In genomic region chr2:150525703-150526207, GRCm38 (mm10) we compare ENCODE assay signal across 11 mouse cellular contexts. TPM values are rescaled to one million over a fixed set of nuclear protein-coding genes. Genes with fewer than 3 reads are reported as not detected.
DNase-seq lines count a peak whose midpoint lies in the region; ATAC-seq lines count a peak whose summit lies in the region.
"Had no signal": no experiment of that assay in that cellular context is flagged by ENCODE, and none has a peak within 500 bp of the region (broad histone marks: within the 10 kb centered on the region; RNA-seq: fewer than 3 reads in every experiment).

No protein-coding gene starts in this region.

- DNase-seq in kidney, adult 18-20 months: no peak
- peak; percentile 53 for DNase-seq in embryonic facial prominence, embryonic 10.5 days (ENCODE audit: low spot score)
- DNase-seq in limb, embryonic 10.5 days (ENCODE audit: low spot score): peak; percentile 56
- DNase-seq in spleen, postnatal 14 days (ENCODE audit: low spot score in 2 of 2): no peak
- DNase-seq in urinary bladder, postnatal 4 days (ENCODE audit: low spot score in 2 of 2): no peak
- no peak for DNase-seq in urinary bladder, postnatal 36 days (ENCODE audit: low spot score in 2 of 2)
- DNase-seq: right cerebral cortex, postnatal 4 days had no signal

- peaks cover 17% of the 10 kb centered on the region for H3K27me3 ChIP-seq in kidney, embryonic 14.5 days (ENCODE audit: control insufficient read depth, insufficient read depth, low read length)
- H3K27me3 ChIP-seq in embryonic facial prominence, embryonic 10.5 days (replicated peaks; ENCODE audit: low read depth, poor library complexity, severe bottlenecking): peaks cover 43% of the 10 kb centered on the region
- peaks cover 36% of the 10 kb centered on the region for H3K27me3 ChIP-seq in limb, embryonic 10.5 days (ENCODE audit: low read depth, poor library complexity, severe bottlenecking)
- H3K27me3 ChIP-seq in neural tube, embryonic 14.5 days (ENCODE audit: control insufficient read depth, insufficient read depth, low read length): peaks cover 3% of the 10 kb centered on the region; the same call in 1 of the 2 replicates

- H3K4me2 ChIP-seq in kidney, embryonic 14.5 days (replicated peaks; ENCODE audit: low read depth, low read length): peak overlapping the region; percentile 71
- peak overlapping the region; percentile 71 for H3K4me2 ChIP-seq in neural tube, embryonic 14.5 days (ENCODE audit: low read depth, low read length)

- H3K4me1 ChIP-seq in kidney, embryonic 14.5 days (ENCODE audit: control insufficient read depth, insufficient read depth, low read length): no peaks in the 10 kb centered on the region
- peaks cover 5% of the 10 kb centered on the region; the same call in 1 of the 2 replicates for H3K4me1 ChIP-seq in embryonic facial prominence, embryonic 10.5 days
- H3K4me1 ChIP-seq in limb, embryonic 10.5 days: peaks cover 6% of the 10 kb centered on the region
- H3K4me1 ChIP-seq in neural tube, embryonic 14.5 days (ENCODE audit: control insufficient read depth, insufficient read depth, low read length): no peaks in the 10 kb centered on the region

- no peaks in the 10 kb centered on the region for H3K36me3 ChIP-seq in kidney, embryonic 14.5 days (ENCODE audit: control insufficient read depth, insufficient read depth, low read length)
- no peaks in the 10 kb centered on the region for H3K36me3 ChIP-seq in embryonic facial prominence, embryonic 10.5 days (replicated peaks)
- no peaks in the 10 kb centered on the region for H3K36me3 ChIP-seq in limb, embryonic 10.5 days
- H3K36me3 ChIP-seq in neural tube, embryonic 14.5 days (ENCODE audit: control insufficient read depth, insufficient read depth, low read length): no peaks in the 10 kb centered on the region

- H3K9me3 ChIP-seq in kidney, embryonic 14.5 days (ENCODE audit: control insufficient read depth, low read length): no peaks in the 10 kb centered on the region
- no peaks in the 10 kb centered on the region for H3K9me3 ChIP-seq in embryonic facial prominence, embryonic 10.5 days
- no peaks in the 10 kb centered on the region for H3K9me3 ChIP-seq in limb, embryonic 10.5 days (replicated peaks)
- no peaks in the 10 kb centered on the region for H3K9me3 ChIP-seq in neural tube, embryonic 14.5 days (ENCODE audit: control insufficient read depth, low read length)

- peak overlapping the region; percentile 41 for H3K4me3 ChIP-seq in kidney, embryonic 14.5 days (ENCODE audit: low read length)
- H3K4me3 ChIP-seq in embryonic facial prominence, embryonic 10.5 days: peak overlapping the region; percentile 55
- H3K4me3 ChIP-seq in limb, embryonic 10.5 days: peak overlapping the region; percentile 51
- peak overlapping the region; percentile 36 for H3K4me3 ChIP-seq in neural tube, embryonic 14.5 days (ENCODE audit: low read depth, low read length)

- H3K9ac ChIP-seq in kidney, embryonic 14.5 days (ENCODE audit: low read depth, low read length): peak overlapping the region; percentile 46
- peak overlapping the region; percentile 42 for H3K9ac ChIP-seq in neural tube, embryonic 14.5 days (replicated peaks; ENCODE audit: low read depth, low read length)

- peak; percentile 88; the same call in 1 of the 2 replicates for ATAC-seq in kidney, embryonic 14.5 days (ENCODE audit: low FRiP score, low TSS enrichment)
- ATAC-seq in neural tube, embryonic 14.5 days (ENCODE audit: low read depth): peak; percentile 71; the same call in 1 of the 2 replicates
- ATAC-seq: Patski had no signal

- WGBS in kidney, embryonic 14.5 days: 2% methylated on average over 42 of the region's 42 CpGs
- 4% methylated on average over 40 of the region's 42 CpGs for WGBS in embryonic facial prominence, embryonic 10.5 days
- 2% methylated on average over 42 of the region's 42 CpGs for WGBS in limb, embryonic 10.5 days
- WGBS in neural tube, embryonic 14.5 days: 3% methylated on average over 42 of the region's 42 CpGs

- no peak overlapping the region for H3K27ac ChIP-seq in kidney, embryonic 14.5 days (ENCODE audit: low read depth, low read length)
- H3K27ac ChIP-seq in embryonic facial prominence, embryonic 10.5 days (replicated peaks): no peak overlapping the region
- H3K27ac ChIP-seq in limb, embryonic 10.5 days: no peak overlapping the region; the same call in 1 of the 2 replicates
- no peak overlapping the region for H3K27ac ChIP-seq in neural tube, embryonic 14.5 days (ENCODE audit: low read depth, low read length)

RNA-seq across cellular contexts. Expression of gene Zfp345, which starts 40.9 kb away (rescaled TPM):
- polyA plus RNA-seq in kidney, embryonic 14.5 days (2014; fragmentation: Nextera tagmentation; extraction: Ambion mirVana): 0.19 and 0.27 TPM in 2 replicates
- polyA plus RNA-seq in embryonic facial prominence, embryonic 10.5 days (2016; fragmentation: Nextera tagmentation; extraction: Ambion mirVana): 0.10 and 0.13 TPM in 2 replicates
- 0.14 and 0.23 TPM in 2 replicates for polyA plus RNA-seq in limb, embryonic 10.5 days (2016; fragmentation: Nextera tagmentation; extraction: Ambion mirVana)
- 0.15 TPM in 1 of 2 replicates, not detected in the other for polyA plus RNA-seq in neural tube, embryonic 14.5 days (2014; fragmentation: Nextera tagmentation; extraction: Ambion mirVana)
- polyA plus RNA-seq: gonadal fat pad, adult 2 months had no signal

RNA-seq across cellular contexts. Expression of gene Cst7, which starts 44.5 kb away (rescaled TPM):
- polyA plus RNA-seq in kidney, embryonic 14.5 days (2014; fragmentation: Nextera tagmentation; extraction: Ambion mirVana): 0.22 TPM in 1 of 2 replicates, not detected in the other
- 0.20 TPM in 1 of 2 replicates, not detected in the other for polyA plus RNA-seq in embryonic facial prominence, embryonic 10.5 days (2016; fragmentation: Nextera tagmentation; extraction: Ambion mirVana)
- not detected in 2 replicates for polyA plus RNA-seq in limb, embryonic 10.5 days (2016; fragmentation: Nextera tagmentation; extraction: Ambion mirVana)
- 0.82 TPM in 1 of 2 replicates, not detected in the other for polyA plus RNA-seq in neural tube, embryonic 14.5 days (2014; fragmentation: Nextera tagmentation; extraction: Ambion mirVana)
- polyA plus RNA-seq: Patski had no signal

Comparison
In these comparisons a context has a peak if more than half of its experiments do, and no peak if none do; other contexts are left out.
1. DNase-seq: peak in embryonic facial prominence, embryonic 10.5 days (single experiment) and limb, embryonic 10.5 days (single experiment); none in kidney, adult 18-20 months (single experiment), spleen, postnatal 14 days (0 of 2), urinary bladder, postnatal 4 days (0 of 2) and urinary bladder, postnatal 36 days (0 of 2).
2. Peak in every context shown above with its lines, with median percentiles within 50 percentile points of each other: H3K4me3 ChIP-seq.